Mouse (Mus musculus) lung, postnatal 0 days (tissue): ENCODE measurements around the gene Nr1i3.

Experiments used
- CTCF ChIP-seq: IDR thresholded peaks from 2 replicates; pipeline ENCODE4 v1.5.1; 2016; ENCODE audit warnings: antibody characterized with exemption, mild to moderate bottlenecking
- EP300 ChIP-seq: IDR thresholded peaks from 2 replicates; pipeline ENCODE4 v1.6.1; 2016; ENCODE audit warnings: antibody characterized with exemption, mild to moderate bottlenecking, control low read depth

- no peak for TF ChIP-seq CTCF
- no peak for TF ChIP-seq EP300
Measured at GRCm38 (mm10) chr1:171247916-171248315, 34.1 kb downstream of the Nr1i3 start.
